Mouse (Mus musculus) CH12.LX (cell line): Measurements from ENCODE around the gene Perm1. TPM values are rescaled to one million over a fixed set of nuclear protein-coding genes. Genes with fewer than 3 reads are reported as not detected.

Source experiments
- DNase-seq: peaks from one replicate; pipeline ENCODE4 v3.0.0-alpha.2; 2013; ENCODE audit errors: extremely low read depth
- H3K27ac ChIP-seq: 2 replicates; pipeline ENCODE4 v1.5.1; 2012; ENCODE audit warnings: low read depth, mild to moderate bottlenecking, control low read depth, moderate library complexity; ENCODE audit not compliant: insufficient read depth
- H3K27me3 ChIP-seq: replicated peaks from 2 replicates; pipeline ENCODE3; 2012; ENCODE audit warnings: inconsistent platforms
- H3K36me3 ChIP-seq, 2 experiments: replicated peaks in 1 of 2; 2 replicates each; pipeline versions ENCODE3 to v1.6.1; 2012; ENCODE audit warnings: inconsistent platforms in 1 of 2, low read length in 1 of 2, mild to moderate bottlenecking in 1 of 2, mixed read lengths in 1 of 2, moderate library complexity in 1 of 2; ENCODE audit not compliant: control insufficient read depth in 1 of 2, insufficient read depth in 1 of 2
- H3K4me1 ChIP-seq, 2 experiments: 2 replicates each; pipeline ENCODE4 v1.6.1; 2012; ENCODE audit warnings: inconsistent platforms in 1 of 2, moderate library complexity in 1 of 2; ENCODE audit not compliant: insufficient read depth in 2 of 2, control insufficient read depth in 1 of 2
- H3K4me2 ChIP-seq: 2 replicates; pipeline ENCODE4 v1.6.1; 2012; ENCODE audit warnings: low read depth, mild to moderate bottlenecking, control low read depth; ENCODE audit not compliant: poor library complexity, insufficient read depth, severe bottlenecking
- H3K4me3 ChIP-seq, 3 experiments: fragments of 150-350 bp in 1 of 3; sonication (generic) in 1 of 3; replicated peaks in 1 of 3; 2 replicates each; pipeline versions ENCODE3 to v1.5.1; 2011 to 2012; ENCODE audit warnings: low read depth in 2 of 3, low read length in 2 of 3, mild to moderate bottlenecking in 2 of 3, moderate library complexity in 2 of 3, control low read depth in 1 of 3, improper control_type of control experiment in 1 of 3, inconsistent platforms in 1 of 3, mixed read lengths in 1 of 3; ENCODE audit not compliant: poor library complexity in 1 of 3
- H3K79me2 ChIP-seq: replicated peaks from 2 replicates; pipeline ENCODE4 v1.6.1; 2012; ENCODE audit warnings: mild to moderate bottlenecking, moderate library complexity; ENCODE audit not compliant: control insufficient read depth, poor library complexity, insufficient read depth, severe bottlenecking; ENCODE audit errors: extremely low read depth
- H3K9ac ChIP-seq: 2 replicates; pipeline ENCODE4 v1.6.1; 2012; ENCODE audit warnings: low read depth, mild to moderate bottlenecking, control low read depth, moderate library complexity; ENCODE audit not compliant: insufficient read depth
- H3K9me3 ChIP-seq: replicated peaks from 2 replicates; pipeline ENCODE3; 2012; ENCODE audit warnings: low read length, inconsistent platforms, mixed read lengths
- CHD1 ChIP-seq: IDR thresholded peaks from 2 replicates; pipeline ENCODE4 v1.6.1; 2012; ENCODE audit warnings: low read depth, low read length, improper control_type of control experiment, inconsistent platforms
- CHD2 ChIP-seq: IDR thresholded peaks from 2 replicates; pipeline ENCODE4 v1.6.1; 2011; ENCODE audit warnings: low read length, improper control_type of control experiment
- CTCF ChIP-seq, 2 experiments: IDR thresholded peaks in 1 of 2; conservative IDR thresholded peaks in 1 of 2; 2 replicates each; pipeline ENCODE4 v1.5.1; 2011 to 2012; ENCODE audit warnings: low read depth in 2 of 2, low read length in 2 of 2, improper control_type of control experiment in 1 of 2, inconsistent platforms in 1 of 2, mild to moderate bottlenecking in 1 of 2, moderate library complexity in 1 of 2
- ELF1 ChIP-seq: IDR thresholded peaks from 2 replicates; pipeline ENCODE4 v1.6.1; 2014; ENCODE audit warnings: low read depth, mild to moderate bottlenecking, inconsistent platforms, low read length, improper control_type of control experiment
- EP300 ChIP-seq: IDR thresholded peaks from 2 replicates; pipeline ENCODE4 v1.6.1; 2011; ENCODE audit warnings: low read length, improper control_type of control experiment
- GABPA ChIP-seq: IDR thresholded peaks from 2 replicates; pipeline ENCODE4 v1.6.1; 2012; ENCODE audit warnings: low read depth, low read length, improper control_type of control experiment, inconsistent platforms; ENCODE audit not compliant: insufficient replicate concordance
- IRF4 ChIP-seq: IDR thresholded peaks from 2 replicates; pipeline ENCODE4 v1.6.1; 2014; ENCODE audit warnings: low read depth, mild to moderate bottlenecking, inconsistent platforms, low read length, improper control_type of control experiment
- KAT2A ChIP-seq: IDR thresholded peaks from 2 replicates; pipeline ENCODE4 v1.6.1; 2012; ENCODE audit warnings: low read length, improper control_type of control experiment, inconsistent platforms; ENCODE audit not compliant: insufficient replicate concordance
- MAX ChIP-seq: IDR thresholded peaks from 2 replicates; pipeline ENCODE4 v1.6.1; 2011; ENCODE audit warnings: low read length, improper control_type of control experiment
- MAZ ChIP-seq: IDR thresholded peaks from 2 replicates; pipeline ENCODE4 v1.6.1; 2012; ENCODE audit warnings: low read depth, mild to moderate bottlenecking, inconsistent platforms, low read length, improper control_type of control experiment, moderate library complexity
- MXI1 ChIP-seq: IDR thresholded peaks from 2 replicates; pipeline ENCODE4 v1.6.1; 2011; ENCODE audit warnings: mild to moderate bottlenecking, low read depth, low read length, improper control_type of control experiment
- NELFE ChIP-seq: IDR thresholded peaks from 2 replicates; pipeline ENCODE4 v1.6.1; 2011; ENCODE audit warnings: low read depth, low read length, improper control_type of control experiment
- POLR2A ChIP-seq: IDR thresholded peaks from 2 replicates; pipeline ENCODE4 v1.6.1; 2011; ENCODE audit warnings: low read depth, mild to moderate bottlenecking, improper control_type of control experiment, low read length
- RAD21 ChIP-seq: IDR thresholded peaks from 2 replicates; pipeline ENCODE4 v1.6.1; 2011; ENCODE audit warnings: low read depth, mild to moderate bottlenecking, low read length, improper control_type of control experiment, moderate library complexity
- RCOR1 ChIP-seq: conservative IDR thresholded peaks from 2 replicates; pipeline ENCODE4 v1.6.1; 2012; ENCODE audit warnings: low read depth, mild to moderate bottlenecking, inconsistent platforms, low read length, improper control_type of control experiment
- SIN3A ChIP-seq: IDR thresholded peaks from 2 replicates; pipeline ENCODE4 v1.6.1; 2012; ENCODE audit warnings: low read length, improper control_type of control experiment, inconsistent platforms
- TBP ChIP-seq: conservative IDR thresholded peaks from 2 replicates; pipeline ENCODE4 v1.6.1; 2011; ENCODE audit warnings: low read depth, low read length, improper control_type of control experiment
- UBTF ChIP-seq: IDR thresholded peaks from 2 replicates; pipeline ENCODE4 v1.6.1; 2012; ENCODE audit warnings: low read depth, mild to moderate bottlenecking, inconsistent platforms, low read length, improper control_type of control experiment, moderate library complexity
- USF1 ChIP-seq: IDR thresholded peaks from 2 replicates; pipeline ENCODE4 v1.6.1; 2014; ENCODE audit warnings: low read depth, mild to moderate bottlenecking, inconsistent platforms, low read length, improper control_type of control experiment
- USF2 ChIP-seq: conservative IDR thresholded peaks from 2 replicates; pipeline ENCODE4 v1.6.1; 2011; ENCODE audit warnings: low read depth, low read length, improper control_type of control experiment
- ZC3H11A ChIP-seq: IDR thresholded peaks from 2 replicates; pipeline ENCODE4 v1.6.1; 2012; ENCODE audit warnings: low read depth, mild to moderate bottlenecking, inconsistent platforms, low read length, improper control_type of control experiment
- ZKSCAN1 ChIP-seq: IDR thresholded peaks from 2 replicates; pipeline ENCODE4 v1.6.1; 2012; ENCODE audit warnings: low read depth, inconsistent platforms, low read length, improper control_type of control experiment, borderline replicate concordance
- ZMIZ1 ChIP-seq: IDR thresholded peaks from 2 replicates; pipeline ENCODE4 v1.6.1; 2012; ENCODE audit warnings: low read depth, mild to moderate bottlenecking, inconsistent platforms, low read length, improper control_type of control experiment
- dilution Hi-C: fragments of 300-500 bp; cut with MboI; formaldehyde crosslinking; loops from 2 replicates; pipeline ENCODE4 v1.14.3; 2020; ENCODE audit warnings: low sequenced_read_pairs; ENCODE audit not compliant: extremely low pct_unique_long_range_greater_than_20kb, extremely low pct_ligation_motif_present
- in situ Hi-C: fragments of 300-500 bp; cut with MboI; formaldehyde crosslinking; loops from 3 replicates; pipeline ENCODE4 v1.14.3; 2019; ENCODE audit warnings: low sequenced_read_pairs, low pct_ligation_motif_present, low pct_unique_long_range_greater_than_20kb, mixed read lengths
- polyA plus RNA-seq: library from polyadenylated mRNA; unstranded; fragments of >175 nt; gene quantifications from 2 replicates; pipeline ENCODE4 v1.2.1, GENCODE M21; 2012; ENCODE audit warnings: low read depth; ENCODE audit not compliant: insufficient read length
- total RNA-seq, 2 experiments: library from RNA; depleted of rRNA; stranded (reverse); fragments of 300-350 nt in 1 of 2; fragments of >200 nt in 1 of 2; gene quantifications; 2 replicates each; pipeline ENCODE4 v1.2.3; 2012 to 2014

The Perm1 gene
- total and polyA plus RNA-seq, 3 experiments: 0.08 to 0.43 TPM; not detected in 1

GRCm38 (mm10) chr4:156219936-156220335 lies 4.3 kb downstream of the Perm1 start:
- Histone ChIP-seq H3K9ac (no peak overlapping the region), H3K4me3 (no peak overlapping the region), H3K36me3 (peaks cover 6 to 26% of the 10 kb centered on the region in 2 experiments), H3K9me3 (no peaks in the 10 kb centered on the region), H3K27ac (no peak overlapping the region), H3K27me3 (no peaks in the 10 kb centered on the region), H3K4me2 (no peak overlapping the region), H3K4me1 (peaks cover 9 to 13% of the 10 kb centered on the region in 2 experiments), H3K79me2 (no peaks in the 10 kb centered on the region)
- no peak for DNase-seq
- TF ChIP-seq ZC3H11A (no peak), ZKSCAN1 (no peak), RAD21 (no peak), POLR2A (no peak), TBP (no peak), USF2 (no peak)
- in situ Hi-C loops (no loop called here), dilution Hi-C loops (no loop called here)

- TF ChIP-seq CHD1 (no peak), IRF4 (no peak), CHD2 (no peak), RCOR1 (no peak), CTCF (conservative IDR thresholded peaks at IDR 0.05 in 1 of 2, IDR thresholded peaks at IDR 0.05 in 1 of 2; ENCODE audit: low read depth in 2 of 2, low read length in 2 of 2) (no peak), MAX (no peak), UBTF (no peak), RAD21 (no peak), ZMIZ1 (no peak)
Observed at GRCm38 (mm10) chr4:156224276-156224675, 8.6 kb downstream of the Perm1 start.

GRCm38 (mm10) chr4:156227752-156228392 lies 12.2 kb downstream of the Perm1 start:
- Histone ChIP-seq H3K36me3 (peaks cover 37 to 52% of the 10 kb centered on the region in 2 experiments), H3K4me3 (no peak overlapping the region), H3K9ac (no peak overlapping the region)

More at GRCm38 (mm10) chr4:156224276-156224675, 8.6 kb downstream of the Perm1 start:
- in situ Hi-C loops (no loop called here), dilution Hi-C loops (no loop called here)
- DNase-seq: no peak
- Histone ChIP-seq H3K27me3 (no peaks in the 10 kb centered on the region), H3K4me2 (no peak overlapping the region), H3K79me2 (no peaks in the 10 kb centered on the region), H3K9me3 (no peaks in the 10 kb centered on the region), H3K4me3 (no peak overlapping the region), H3K9ac (no peak overlapping the region), H3K36me3 (peaks cover 8 to 36% of the 10 kb centered on the region in 2 experiments), H3K4me1 (peaks cover 0 to 14% of the 10 kb centered on the region in 2 experiments; a peak in 2 of 4 replicates), H3K27ac (no peak overlapping the region)

More at GRCm38 (mm10) chr4:156227752-156228392, 12.2 kb downstream of the Perm1 start:
- peaks cover 0 to 14% of the 10 kb centered on the region in 2 experiments; a peak in 2 of 4 replicates for H3K4me1 ChIP-seq
- in situ Hi-C loops: no loop called here
- dilution Hi-C loops: no loop called here
- no peak overlapping the region for H3K27ac ChIP-seq
- no peak overlapping the region for H3K4me2 ChIP-seq
- TF ChIP-seq MXI1 (no peak), EP300 (no peak), ELF1 (no peak), USF1 (no peak), USF2 (no peak), POLR2A (no peak), KAT2A (no peak), GABPA (no peak), ZC3H11A (no peak), SIN3A (no peak), RCOR1 (no peak), NELFE (no peak), ZKSCAN1 (no peak), MAZ (no peak), CHD1 (no peak)
- DNase-seq: no peak
- H3K27me3 ChIP-seq: no peaks in the 10 kb centered on the region
- H3K79me2 ChIP-seq: no peaks in the 10 kb centered on the region
- H3K9me3 ChIP-seq: no peaks in the 10 kb centered on the region
